Mouse (Mus musculus): ENCODE data around the gene Shc2.

Shc2 gene

GRCm38 (mm10) chr10:79668771-79669575 is 31.3 kb upstream of the Shc2 start, which contains the start of gene Tpgs1:
TSS of gene Tpgs1 (plus strand) at chr10:79669369.
- DNase-seq (ENCODE audit: low spot score), result peak; percentile 95

DNA sequence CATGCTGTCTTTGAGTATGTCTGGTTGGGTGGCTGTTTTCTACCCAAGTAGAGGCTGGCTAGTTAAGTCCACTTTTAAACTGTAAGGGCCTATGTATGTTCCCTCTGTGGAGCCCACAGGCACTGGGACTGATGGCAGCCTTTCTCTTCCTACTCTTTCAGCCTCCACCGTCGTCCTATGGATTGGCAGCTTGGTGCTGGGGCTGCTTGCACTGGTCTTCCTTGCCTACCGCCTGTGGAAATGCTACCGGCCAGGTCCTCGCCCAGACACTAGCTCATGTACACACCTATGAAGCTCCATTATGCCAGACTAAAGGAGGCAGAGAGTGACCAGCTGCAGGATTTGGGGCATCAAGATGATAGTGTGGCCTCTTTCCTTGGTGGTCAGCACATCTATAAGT is 30.4 kb upstream of the Shc2 start:
- no peak for DNase-seq (ENCODE audit: low spot score)

DNA sequence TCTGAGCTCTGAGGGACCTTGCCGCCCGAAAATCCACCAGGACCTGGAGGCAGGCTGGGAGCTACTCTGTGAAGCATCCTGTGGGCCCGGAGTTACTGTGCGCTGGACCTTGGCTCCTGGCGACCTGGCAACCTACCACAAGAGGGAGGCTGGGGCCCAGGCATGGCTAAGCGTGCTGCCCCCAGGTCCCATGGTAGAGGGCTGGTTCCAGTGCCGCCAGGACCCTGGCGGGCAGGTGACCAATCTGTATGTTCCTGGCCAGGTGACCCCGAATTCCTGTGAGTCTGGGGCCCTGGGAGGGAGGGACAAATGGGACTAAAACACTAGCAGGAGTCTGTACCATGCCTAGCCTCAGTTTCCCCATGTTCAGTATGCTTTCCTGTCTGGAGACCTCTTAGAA is 28.8 kb upstream of the Shc2 start:
- no peak for DNase-seq (ENCODE audit: low spot score)

GRCm38 (mm10) chr10:79665051-79665450 is 27.3 kb upstream of the Shc2 start:
- no peak for DNase-seq (ENCODE audit: low spot score)

GRCm38 (mm10) chr10:79664131-79664665 is 26.5 kb upstream of the Shc2 start, which contains the start of gene Madcam1:
TSS of gene Madcam1 (plus strand) at chr10:79664559.
- DNase-seq (ENCODE audit: low spot score), result peak; percentile 89

GRCm38 (mm10) chr10:79661861-79662260 is 24.1 kb upstream of the Shc2 start:
- no peak for DNase-seq (ENCODE audit: low spot score)

- DNase-seq (ENCODE audit: low spot score), result no peak
Observed at GRCm38 (mm10) chr10:79660298-79660697, 22.6 kb upstream of the Shc2 start.

DNA sequence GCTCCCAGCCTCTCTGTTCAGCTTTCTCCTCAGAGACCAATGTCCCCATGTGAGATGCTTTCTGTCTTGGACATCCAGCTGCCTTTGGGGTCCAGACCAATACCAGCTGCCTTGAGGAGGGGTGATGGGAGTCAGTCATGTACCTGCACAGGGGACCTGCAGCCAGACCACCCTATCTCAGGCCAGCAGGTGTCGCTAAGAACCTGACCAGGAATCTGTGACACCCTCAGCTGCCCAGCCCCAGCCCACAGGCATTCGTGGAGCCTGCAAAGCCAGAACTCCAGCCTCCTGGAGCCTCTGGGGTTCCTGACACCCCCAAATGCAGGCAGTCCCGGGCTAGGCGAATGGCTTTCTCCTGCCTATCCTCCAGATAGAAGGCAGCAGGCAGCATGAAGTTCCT is 21.1 kb upstream of the Shc2 start:
- DNase-seq (ENCODE audit: low spot score), result peak; percentile 36

- DNase-seq (ENCODE audit: low spot score), result peak; percentile 76
Observed at GRCm38 (mm10) chr10:79654946-79655395, 17.3 kb upstream of the Shc2 start.

- DNase-seq (ENCODE audit: low spot score), result no peak
Observed at GRCm38 (mm10) chr10:79652789-79653188, 15.1 kb upstream of the Shc2 start.

- DNase-seq (ENCODE audit: low spot score), result peak; percentile 90
Observed at GRCm38 (mm10) chr10:79649070-79649751, 11.5 kb upstream of the Shc2 start.

DNA sequence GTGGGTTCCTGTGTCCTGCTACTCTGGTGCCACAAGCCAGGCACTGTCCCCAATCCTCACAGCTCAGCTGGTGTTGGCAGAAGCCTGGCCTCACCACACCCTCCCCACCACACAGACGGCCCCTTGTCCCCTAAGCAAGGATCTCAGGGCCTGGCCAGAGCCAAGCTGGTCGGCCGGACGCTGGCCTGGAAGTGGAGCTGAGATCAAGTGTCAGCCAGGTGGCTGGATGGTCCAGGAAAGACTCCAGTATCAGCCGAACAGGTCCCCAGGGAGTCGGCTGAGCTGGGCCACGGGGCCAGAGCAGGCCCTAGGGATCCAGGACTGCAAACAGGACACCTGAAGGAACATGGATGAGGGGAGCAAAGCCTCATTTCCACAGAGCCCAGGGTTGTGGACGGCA is 8.0 kb upstream of the Shc2 start, which contains the start of gene Odf3l2:
Gene Odf3l2, minus strand, starts transcription at position 28 of the 400 bp plus-strand sequence.
- DNase-seq (ENCODE audit: low spot score), result no peak

DNA sequence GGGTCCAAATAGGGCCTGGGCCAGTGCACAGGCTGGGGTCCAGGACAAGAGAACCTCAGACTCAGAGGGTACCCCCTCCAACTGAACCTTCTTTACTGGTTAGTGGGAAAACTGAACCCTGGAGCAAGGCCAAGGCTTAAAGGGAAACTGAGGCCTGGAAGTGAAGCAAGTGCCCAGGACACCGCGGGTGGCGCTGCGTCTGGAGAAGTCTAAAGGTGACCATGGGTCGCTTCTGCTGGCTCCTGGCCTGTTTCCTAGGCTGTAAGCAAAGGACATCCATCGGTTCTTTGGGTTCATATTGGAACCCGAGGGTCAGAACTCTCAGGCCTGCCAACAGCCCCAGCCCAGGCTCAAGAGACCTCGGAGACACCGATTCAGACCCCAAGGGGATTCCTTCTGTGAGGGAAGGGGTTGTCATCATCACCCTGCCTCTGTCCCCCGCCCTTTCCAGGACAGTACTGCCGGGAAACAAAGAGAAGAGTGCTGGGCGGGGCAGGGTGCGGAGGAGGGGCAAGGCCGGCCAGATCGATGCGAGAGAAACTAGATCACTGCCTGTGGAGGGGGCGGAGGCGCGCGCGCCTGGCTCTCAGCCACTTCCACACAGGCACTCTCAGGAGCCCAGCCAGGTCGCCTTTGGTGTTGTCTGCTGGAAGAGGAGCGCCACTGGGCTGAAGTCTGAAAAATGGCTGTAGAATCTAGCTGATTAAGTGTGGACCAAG is 927 bp upstream of the Shc2 start:
- peak; percentile 79 for DNase-seq (ENCODE audit: low spot score)

DNA sequence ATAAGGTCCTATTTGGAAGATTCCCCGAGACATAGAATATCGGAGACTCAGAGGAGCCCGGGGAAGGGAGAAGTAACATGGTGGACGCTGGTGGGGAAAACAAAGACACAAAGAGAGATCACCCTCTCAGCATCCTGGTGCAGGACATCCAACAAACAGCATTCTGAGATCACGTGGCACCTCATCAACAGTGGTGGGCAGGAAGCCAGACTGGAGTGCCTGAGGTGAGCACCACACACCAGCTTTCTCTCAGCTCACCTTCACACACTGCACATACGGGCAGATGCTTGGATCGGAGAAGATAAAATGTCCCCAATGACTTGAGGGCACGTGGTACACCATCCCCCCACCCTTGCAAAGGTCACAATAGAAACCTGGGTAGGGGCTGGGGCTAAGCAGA is 1.4 kb downstream of the Shc2 start:
- DNase-seq (ENCODE audit: low spot score), result no peak

DNA sequence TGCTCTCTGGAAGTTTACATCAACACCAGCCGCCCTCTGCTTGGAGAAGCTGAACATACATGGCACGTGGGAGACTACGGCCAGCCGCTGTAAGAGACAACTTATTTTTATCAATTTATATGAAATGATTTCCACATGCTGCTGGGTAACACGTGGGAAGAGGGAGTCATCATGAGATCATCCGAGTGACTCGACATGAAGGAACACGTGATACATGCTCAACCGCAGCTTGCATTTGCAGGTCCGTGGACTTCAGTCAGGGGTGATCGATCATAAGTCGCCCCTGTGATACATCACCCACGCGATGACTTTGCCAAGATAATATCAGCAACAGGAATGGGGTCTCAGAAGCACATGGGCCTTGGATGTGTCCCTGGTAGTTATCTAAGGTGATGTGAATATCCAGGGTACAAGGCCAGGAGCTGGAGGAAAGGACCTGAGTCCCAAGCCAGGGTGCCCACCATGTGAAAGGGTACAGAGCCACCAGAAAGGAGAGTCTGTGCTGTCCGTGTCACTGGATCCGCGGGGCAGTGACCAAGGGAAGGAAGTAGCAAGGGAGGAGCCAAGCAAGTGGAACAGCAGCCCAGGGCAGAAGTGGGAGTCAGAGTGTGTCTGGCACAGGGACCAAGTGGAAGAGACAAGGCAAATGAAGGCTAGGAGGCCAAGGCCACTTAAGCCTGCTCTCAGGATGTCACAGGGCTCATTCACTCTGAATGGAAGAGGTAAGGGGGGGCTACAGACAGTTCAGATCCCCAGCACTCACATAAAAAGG is 4.5 kb downstream of the Shc2 start:
- no peak for DNase-seq (ENCODE audit: low spot score)

DNA sequence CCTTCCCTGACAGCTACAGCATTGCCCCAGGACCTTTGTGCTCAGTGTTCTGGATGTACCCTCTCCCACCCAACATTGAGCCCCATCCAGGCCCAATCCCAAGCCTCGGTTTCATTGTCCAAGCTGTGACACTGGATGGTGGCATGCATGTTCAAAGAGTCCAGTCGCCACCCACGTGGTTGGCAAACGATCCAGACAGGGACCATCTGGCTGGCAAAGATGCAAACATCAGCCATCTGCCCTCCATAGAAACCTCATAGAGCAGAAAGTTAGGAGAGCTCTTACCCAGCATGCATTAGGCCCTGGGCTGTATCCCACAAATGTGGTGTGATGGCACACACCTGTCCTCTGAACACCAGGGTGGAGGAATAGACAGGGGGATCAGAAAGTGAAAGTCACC is 6.3 kb downstream of the Shc2 start:
- no peak for DNase-seq (ENCODE audit: low spot score)

- no peak for DNase-seq (ENCODE audit: low spot score)
Observed at GRCm38 (mm10) chr10:79628377-79628776, 9.3 kb downstream of the Shc2 start.

GRCm38 (mm10) chr10:79626156-79626555 is 11.6 kb downstream of the Shc2 start:
- no peak for DNase-seq (ENCODE audit: low spot score)

GRCm38 (mm10) chr10:79625398-79625797 is 12.3 kb downstream of the Shc2 start:
- no peak for DNase-seq (ENCODE audit: low spot score)

- no peak for DNase-seq (ENCODE audit: low spot score)
Observed at GRCm38 (mm10) chr10:79623950-79624349, 13.8 kb downstream of the Shc2 start.

DNA sequence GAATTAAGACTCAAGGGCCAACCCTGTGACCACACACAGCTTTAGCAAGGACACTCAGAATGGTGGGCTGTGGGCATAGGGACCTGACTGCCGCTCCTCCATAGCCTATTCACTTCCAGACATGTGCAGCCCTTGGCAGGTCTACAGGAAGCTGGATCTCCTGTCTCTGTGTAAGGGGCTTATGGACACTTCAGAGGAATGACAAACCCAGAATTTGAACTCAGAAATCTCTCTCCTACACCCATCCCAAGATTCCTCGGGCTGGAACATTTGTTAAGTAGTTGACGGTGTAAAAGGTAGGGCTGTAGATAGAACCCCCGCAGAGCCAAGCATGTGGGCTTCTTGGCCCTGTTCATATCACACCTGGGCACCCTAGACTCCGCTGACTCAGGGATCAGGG is 21.3 kb downstream of the Shc2 start:
- no peak for DNase-seq (ENCODE audit: low spot score)
